Mouse (Mus musculus) small intestine, adult 2 months (tissue): ENCODE measurements around the gene Hexim1. TPM values are rescaled to one million over a fixed set of nuclear protein-coding genes. Genes with fewer than 3 reads are reported as not detected.

Experiments
- H3K27ac ChIP-seq: fragments of 200-500 bp; 2 replicates; pipeline ENCODE4 v1.5.1; 2012; ENCODE audit warnings: low read depth, low read length, control low read depth, inconsistent platforms; ENCODE audit not compliant: insufficient read depth
- H3K27me3 ChIP-seq: fragments of 200-500 bp; 2 replicates; pipeline ENCODE4 v1.6.1; 2012; ENCODE audit warnings: mild to moderate bottlenecking, moderate library complexity, low read length, inconsistent platforms; ENCODE audit not compliant: control insufficient read depth, insufficient read depth
- H3K36me3 ChIP-seq: fragments of 200-500 bp; 2 replicates; pipeline ENCODE4 v1.6.1; 2012; ENCODE audit warnings: mild to moderate bottlenecking, low read length, control low read depth, inconsistent platforms; ENCODE audit not compliant: control insufficient read depth, insufficient read depth
- H3K4me1 ChIP-seq: fragments of 200-500 bp; 2 replicates; pipeline ENCODE4 v1.6.1; 2012; ENCODE audit warnings: low read length, inconsistent platforms, mixed read lengths; ENCODE audit not compliant: control insufficient read depth, insufficient read depth, insufficient read length
- H3K4me3 ChIP-seq: fragments of 200-500 bp; 2 replicates; pipeline ENCODE4 v1.5.1; 2012; ENCODE audit warnings: low read depth, mild to moderate bottlenecking, control low read depth, inconsistent platforms, low read length, moderate library complexity
- CTCF ChIP-seq: fragments of 200-500 bp; IDR thresholded peaks from 2 replicates; pipeline ENCODE4 v1.5.1; 2012; ENCODE audit warnings: low read depth, mild to moderate bottlenecking, control low read depth, inconsistent platforms, low read length, moderate library complexity, mixed read lengths; ENCODE audit not compliant: insufficient replicate concordance, insufficient read length; ENCODE audit errors: extremely low read depth
- POLR2A ChIP-seq: fragments of 200-500 bp; IDR thresholded peaks from 2 replicates; pipeline ENCODE4 v1.6.1; 2012; ENCODE audit warnings: low read depth, mild to moderate bottlenecking, control low read depth, inconsistent platforms, low read length, moderate library complexity
- WGBS: fragments of 180-500 bp; shearing (Covaris S2); methylation state at CpG from one replicate; pipeline ENCODE4 v1.1.7; 2018; 5-methylcytosine and 5-hydroxymethylcytosine counted together
- polyA plus RNA-seq: library from polyadenylated mRNA; depleted of rRNA; stranded (reverse); fragments of >200 nt; gene quantifications from 2 replicates; pipeline ENCODE4 v1.2.3, GENCODE M21; 2012

Hexim1 gene
- polyA plus RNA-seq, 1 experiment: 11.4 TPM

DNA sequence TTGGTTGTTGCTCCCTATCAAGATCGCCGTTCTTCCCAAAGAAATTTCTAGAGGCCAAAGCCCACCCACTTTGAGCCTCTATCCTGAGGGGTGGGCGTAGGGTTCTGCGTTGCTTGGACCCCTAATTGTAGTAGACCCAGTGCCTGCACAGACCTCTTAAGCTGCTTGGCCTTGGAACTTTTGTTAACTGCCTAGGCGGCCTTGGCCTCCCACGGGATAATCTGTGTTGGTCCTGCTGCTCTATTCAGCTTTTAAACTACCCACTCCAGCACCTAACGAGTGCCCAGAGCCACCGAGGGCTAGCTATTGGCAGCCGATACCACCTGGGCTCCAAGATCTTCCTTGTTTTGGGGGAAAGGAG is 3.5 kb upstream of the Hexim1 start:
- TF ChIP-seq POLR2A: no peak
- no peak for TF ChIP-seq CTCF
- H3K4me1 ChIP-seq: peaks cover 17% of the 10 kb centered on the region
- H3K36me3 ChIP-seq: peaks cover 8% of the 10 kb centered on the region
- WGBS: 37% methylated on average over 9 of the region's 9 CpGs
- H3K27ac ChIP-seq: no peak overlapping the region
- H3K4me3 ChIP-seq: peak overlapping the region; percentile 57
- no peaks in the 10 kb centered on the region for H3K27me3 ChIP-seq

DNA sequence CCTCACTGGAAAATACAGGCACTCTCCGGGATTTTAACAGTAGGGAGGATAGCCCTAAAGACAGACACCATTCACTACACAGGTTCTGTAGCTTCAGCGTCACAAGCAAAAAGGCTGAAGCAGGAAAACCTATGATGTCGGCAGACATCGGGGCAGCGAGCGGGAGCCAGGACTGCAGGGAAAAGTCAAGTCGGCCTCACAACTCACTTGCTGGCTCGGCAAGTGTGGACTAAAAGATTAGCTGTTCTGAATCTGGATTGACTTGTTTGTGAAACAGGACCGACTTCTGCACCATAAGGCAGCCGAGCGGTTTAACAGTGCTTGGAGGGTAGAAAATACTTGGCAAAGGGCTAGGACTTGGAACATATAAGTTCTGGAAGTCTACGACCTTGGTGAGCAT is 3.0 kb upstream of the Hexim1 start:
- TF ChIP-seq CTCF (no peak), POLR2A (no peak)
- Histone ChIP-seq H3K4me1 (peaks cover 17% of the 10 kb centered on the region), H3K36me3 (peaks cover 8% of the 10 kb centered on the region), H3K4me3 (no peak overlapping the region), H3K27ac (no peak overlapping the region), H3K27me3 (no peaks in the 10 kb centered on the region)
- WGBS: 77% methylated on average over 12 of the region's 12 CpGs

DNA sequence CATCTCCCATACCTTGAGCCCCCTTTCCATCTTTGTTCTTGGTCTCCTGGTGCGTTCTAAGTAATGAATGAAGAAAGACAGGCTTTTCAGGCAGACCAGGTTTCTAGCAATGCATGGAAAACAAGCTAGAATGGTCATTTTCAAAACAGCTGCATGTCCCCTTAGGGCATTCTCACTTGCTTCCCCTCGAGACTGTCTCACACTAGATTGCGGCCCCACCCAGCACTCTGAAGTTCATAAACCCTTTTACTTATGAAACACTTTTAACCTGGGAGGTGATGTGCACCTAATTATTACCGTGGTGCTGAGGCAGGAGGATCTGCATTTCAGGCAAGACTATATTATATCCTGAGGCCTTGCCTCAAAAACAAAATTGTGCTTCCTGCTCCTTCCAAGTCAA is 2.3 kb upstream of the Hexim1 start:
- TF ChIP-seq POLR2A (no peak), CTCF (no peak)
- H3K27ac ChIP-seq: no peak overlapping the region
- H3K4me3 ChIP-seq: no peak overlapping the region
- WGBS: 74% methylated on average over 4 of the region's 4 CpGs
- H3K36me3 ChIP-seq: peaks cover 5% of the 10 kb centered on the region
- H3K4me1 ChIP-seq: peaks cover 17% of the 10 kb centered on the region
- H3K27me3 ChIP-seq: no peaks in the 10 kb centered on the region

DNA sequence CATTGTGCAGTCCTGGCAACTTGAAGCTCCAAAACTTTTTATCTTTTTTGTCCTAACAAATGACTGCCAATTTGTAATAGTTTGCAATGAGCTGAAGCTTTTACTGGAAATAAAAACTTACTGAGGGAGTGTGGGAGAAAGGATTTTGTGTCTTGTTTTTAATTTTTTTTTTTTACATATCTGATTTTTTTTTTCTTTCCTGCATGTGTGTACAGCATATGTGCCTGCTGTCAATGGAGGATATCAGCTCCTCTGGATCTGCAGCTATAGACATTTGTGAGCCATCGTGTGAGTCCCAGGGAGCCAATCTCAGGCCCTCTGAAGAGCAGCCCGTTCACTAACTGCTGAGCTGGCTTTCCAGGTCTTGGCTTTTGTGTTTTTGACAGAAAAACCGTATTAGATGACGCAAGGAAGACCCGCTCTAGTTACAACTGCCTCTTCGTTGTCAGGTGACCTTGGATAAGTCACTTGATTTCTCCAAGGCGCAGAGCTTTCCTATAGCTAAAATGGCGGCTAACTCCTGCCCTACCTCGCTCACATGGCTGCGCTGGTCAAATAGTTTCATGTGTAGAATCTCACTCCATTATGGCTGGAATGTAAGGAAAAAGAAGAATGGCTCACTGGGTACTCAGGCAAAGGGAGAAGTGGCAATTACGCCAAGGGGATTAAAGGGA is 1.6 kb upstream of the Hexim1 start:
- 85% methylated on average over 11 of the region's 11 CpGs for WGBS
- H3K4me3 ChIP-seq: peak overlapping the region; percentile 60; the same call in 1 of the 2 replicates
- H3K4me1 ChIP-seq: peaks cover 17% of the 10 kb centered on the region
- peak overlapping the region; percentile 67; the same call in 1 of the 2 replicates for H3K27ac ChIP-seq
- no peak for TF ChIP-seq CTCF
- no peak for TF ChIP-seq POLR2A
- H3K36me3 ChIP-seq: peaks cover 2% of the 10 kb centered on the region; the same call in 1 of the 2 replicates
- no peaks in the 10 kb centered on the region for H3K27me3 ChIP-seq

DNA sequence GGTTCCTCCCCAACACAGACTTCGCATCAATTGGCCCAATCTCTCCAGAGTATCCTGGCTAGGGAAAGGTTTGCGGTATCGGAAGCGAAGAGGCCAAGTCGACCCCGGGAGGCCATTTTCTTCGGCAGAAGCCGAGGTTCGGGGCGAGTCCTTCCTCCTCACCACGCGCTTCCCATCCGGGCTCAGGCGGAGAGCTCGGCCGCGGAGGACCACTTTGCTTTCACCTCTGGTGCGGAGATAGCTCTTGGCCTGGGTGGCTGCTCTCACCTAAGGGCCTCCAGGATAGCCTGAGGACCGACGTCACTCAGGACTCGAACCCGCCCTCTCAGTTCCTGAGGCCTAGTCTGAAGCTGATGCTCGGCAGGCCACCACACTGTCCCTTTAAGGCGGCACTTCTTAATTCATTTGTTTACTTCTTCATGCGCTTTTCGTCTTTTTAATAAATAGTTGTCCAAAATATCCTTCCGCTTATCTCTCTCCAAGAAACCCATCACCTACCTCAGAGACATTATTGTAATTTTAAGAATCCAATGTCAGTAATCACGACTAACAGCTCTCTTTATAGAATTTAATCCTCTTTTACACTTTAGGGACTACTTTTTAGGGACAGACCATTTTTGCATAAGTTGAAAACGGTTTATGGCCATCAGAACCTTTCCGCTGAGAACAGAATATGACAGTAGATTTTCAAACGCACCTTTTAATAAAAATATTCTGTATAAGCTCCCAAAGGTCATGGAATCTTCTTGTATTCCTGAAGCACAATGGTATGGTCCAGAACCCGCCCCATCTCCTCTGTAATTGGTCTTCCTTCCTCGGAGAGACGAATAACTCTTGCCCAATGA is 646 bp upstream of the Hexim1 start:
- under 1% methylated on average over 34 of the region's 34 CpGs for WGBS
- Histone ChIP-seq H3K4me1 (peaks cover 17% of the 10 kb centered on the region), H3K27me3 (no peaks in the 10 kb centered on the region), H3K4me3 (peak overlapping the region; percentile 60), H3K27ac (peak overlapping the region; percentile 67), H3K36me3 (0 out of 2 replicates have a peak, but pooled peaks cover 2% of the 10 kb centered on the region)
- no peak for TF ChIP-seq CTCF
- peak; percentile 80; the same call in 1 of the 2 replicates for TF ChIP-seq POLR2A

DNA sequence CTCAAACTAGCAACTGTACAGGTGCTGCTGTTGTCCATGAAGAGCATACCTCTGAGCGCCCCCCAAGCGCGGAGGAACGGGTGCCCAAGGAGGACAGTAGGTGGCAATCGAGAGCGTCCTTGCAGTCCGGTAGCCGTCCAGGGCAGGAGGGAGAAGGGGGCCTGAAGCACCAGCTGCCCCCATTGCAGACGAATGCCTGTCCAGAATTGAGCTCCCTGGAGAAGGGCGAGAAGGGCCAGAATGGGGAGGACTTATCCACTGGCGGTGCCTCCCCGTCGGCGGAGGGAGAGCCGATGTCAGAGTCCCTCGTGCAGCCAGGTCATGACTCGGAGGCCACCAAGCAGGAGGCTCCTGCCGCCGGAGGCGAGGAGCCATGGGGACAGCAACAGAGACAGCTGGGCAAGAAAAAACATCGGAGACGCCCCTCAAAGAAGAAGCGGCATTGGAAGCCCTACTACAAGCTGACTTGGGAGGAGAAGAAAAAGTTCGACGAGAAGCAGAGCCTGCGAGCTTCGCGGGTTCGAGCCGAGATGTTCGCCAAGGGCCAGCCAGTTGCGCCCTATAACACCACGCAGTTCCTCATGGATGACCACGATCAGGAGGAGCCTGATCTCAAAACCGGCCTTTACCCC is 1.0 kb downstream of the Hexim1 start:
- Histone ChIP-seq H3K27me3 (no peaks in the 10 kb centered on the region), H3K27ac (peak overlapping the region; percentile 76), H3K36me3 (no peaks in the 10 kb centered on the region), H3K4me3 (peak overlapping the region; percentile 82), H3K4me1 (peaks cover 11% of the 10 kb centered on the region)
- under 1% methylated on average over 35 of the region's 35 CpGs for whole genome bisulfite sequencing
- no peak for TF ChIP-seq POLR2A
- peak; percentile 63 for TF ChIP-seq CTCF
